Mouse (Mus musculus): ENCODE data around the gene Olfr615.
"Not testable (repeated sequence)": the region's sequence is repeated elsewhere in the genome, so short reads cannot be mapped to it uniquely, and the experiment has no call there.

Gene Olfr615

GRCm38 (mm10) chr7:103555779-103556178 lies at the start of gene Olfr615:
Gene Olfr615 (plus strand): TSS chr7:103556079.
- DNase-seq, result no peak

- no peak for DNase-seq
These were observed 43.9 kb upstream of the Olfr615 start, which contains the start of gene Olfr610 for GRCm38 (mm10) chr7:103512022-103512421. Gene Olfr610 (minus strand): TSS chr7:103512122.

- DNase-seq, result not testable (repeated sequence)
These were observed 35.1 kb upstream of the Olfr615 start, which contains the start of gene Olfr611 for GRCm38 (mm10) chr7:103520746-103521145. Gene Olfr611 (minus strand): TSS chr7:103520846.

GRCm38 (mm10) chr7:103542617-103543016 lies 13.3 kb upstream of the Olfr615 start, which contains the start of gene Olfr612:
Gene Olfr612 (minus strand): TSS chr7:103542717.
- DNase-seq, result not testable (repeated sequence)

- DNase-seq, result no peak
These were observed 8.1 kb upstream of the Olfr615 start, which contains the start of gene Olfr613 for GRCm38 (mm10) chr7:103547774-103548173. Gene Olfr613 (plus strand): TSS chr7:103548074.

GRCm38 (mm10) chr7:103569043-103569442 lies 13.2 kb downstream of the Olfr615 start, which contains the start of gene Olfr616:
Gene Olfr616 (minus strand): TSS chr7:103569143.
- no peak for DNase-seq

GRCm38 (mm10) chr7:103572761-103573160 lies 16.9 kb downstream of the Olfr615 start, which contains the start of gene Olfr617:
Gene Olfr617 (plus strand): TSS chr7:103573061.
- DNase-seq, result no peak

- no peak for DNase-seq
These were observed 33.9 kb downstream of the Olfr615 start, which contains the start of gene Olfr618 for GRCm38 (mm10) chr7:103589803-103590202. Gene Olfr618 (plus strand): TSS chr7:103590103.

- no peak for DNase-seq
These were observed 44.4 kb downstream of the Olfr615 start, which contains the start of gene Olfr619 for GRCm38 (mm10) chr7:103600275-103600674. Gene Olfr619 (plus strand): TSS chr7:103600575.

GRCm38 (mm10) chr7:103607425-103607824 lies 51.5 kb downstream of the Olfr615 start:
- DNase-seq, result no peak

- DNase-seq, result no peak
These were observed 56.6 kb downstream of the Olfr615 start, which contains the start of gene Olfr620 for GRCm38 (mm10) chr7:103612434-103612833. Gene Olfr620 (minus strand): TSS chr7:103612534.

Measured in kidney, postnatal 10 days (tissue).